Mouse (Mus musculus) embryonic facial prominence, embryonic 15.5 days (tissue): Measurements from ENCODE around the gene Yipf4. TPM values are rescaled to one million over a fixed set of nuclear protein-coding genes. Genes with fewer than 3 reads are reported as not detected.
A peak's percentile ranks its signal among the peaks of the same experiment; 100 is the strongest.
"Not testable (repeated sequence)": the region's sequence is repeated elsewhere in the genome, so short reads cannot be mapped to it uniquely, and the experiment has no call there.

Experiments
- ATAC-seq: fragments of 200-750 bp; cut with Nextera tagmentation; 2 replicates; pipeline ENCODE4 v1.8.0; 2017; ENCODE audit warnings: low read depth, moderate TSS enrichment; ENCODE audit not compliant: insufficient number of reproducible peaks, low FRiP score, low TSS enrichment
- H3K27ac ChIP-seq: fragments of 300-500 bp; sonication (generic); replicated peaks from 2 replicates; pipeline ENCODE4 v1.5.1; 2015; ENCODE audit warnings: mild to moderate bottlenecking, inconsistent platforms
- H3K27me3 ChIP-seq: fragments of 300-500 bp; sonication (generic); 2 replicates; pipeline ENCODE4 v1.6.1; 2015; ENCODE audit warnings: inconsistent platforms
- H3K36me3 ChIP-seq: fragments of 300-500 bp; sonication (generic); 2 replicates; pipeline ENCODE4 v1.6.1; 2015; ENCODE audit warnings: mild to moderate bottlenecking, inconsistent platforms
- H3K4me1 ChIP-seq: fragments of 300-500 bp; sonication (generic); 2 replicates; pipeline ENCODE4 v1.6.1; 2015; ENCODE audit warnings: inconsistent platforms
- H3K4me2 ChIP-seq: fragments of 300-500 bp; sonication (generic); replicated peaks from 2 replicates; pipeline ENCODE4 v1.6.1; 2015; ENCODE audit warnings: mild to moderate bottlenecking, inconsistent platforms
- H3K4me3 ChIP-seq: fragments of 300-500 bp; sonication (generic); replicated peaks from 2 replicates; pipeline ENCODE4 v1.5.1; 2015; ENCODE audit warnings: mild to moderate bottlenecking, inconsistent platforms
- H3K9ac ChIP-seq: fragments of 300-500 bp; sonication (generic); 2 replicates; pipeline ENCODE4 v1.6.1; 2015; ENCODE audit warnings: inconsistent platforms
- H3K9me3 ChIP-seq: fragments of 300-500 bp; sonication (generic); replicated peaks from 2 replicates; pipeline ENCODE4 v1.6.1; 2016; ENCODE audit warnings: inconsistent platforms
- WGBS: fragments of 180-500 bp; shearing (Covaris S2); methylation state at CpG from one replicate; pipeline ENCODE4 v1.1.7; 2015; 5-methylcytosine and 5-hydroxymethylcytosine counted together
- polyA plus RNA-seq: library from polyadenylated mRNA; unstranded; fragments of >200 nt; fragmentation: Nextera tagmentation; extraction: Ambion mirVana; gene quantifications from 2 replicates; pipeline ENCODE4 v1.2.1, GENCODE M21; 2015

The Yipf4 gene
- polyA plus RNA-seq, 1 experiment from 2014 or later: 68.0 TPM

DNA sequence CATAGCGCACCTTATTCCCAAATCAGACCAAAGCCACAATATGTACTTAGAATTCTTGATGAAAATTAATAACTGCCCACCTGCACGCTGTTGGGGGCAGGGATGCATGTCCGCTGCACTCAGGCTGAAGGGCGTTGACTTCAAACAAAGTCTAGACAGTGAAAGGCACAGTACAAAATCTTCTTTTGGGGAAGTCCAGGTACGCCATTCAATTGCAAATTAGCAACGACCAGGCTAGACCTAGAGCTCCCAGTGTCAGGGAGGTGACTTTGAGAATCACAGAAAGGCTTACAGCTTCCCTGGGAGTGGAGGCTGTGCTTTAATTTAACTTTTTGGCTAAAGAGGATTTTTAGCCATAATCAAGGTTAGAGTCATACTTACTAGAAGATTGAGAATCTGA lies 19.2 kb upstream of the Yipf4 start:
- H3K9me3 ChIP-seq: not testable (repeated sequence)
- 78% methylated on average over 6 of the region's 6 CpGs for WGBS

DNA sequence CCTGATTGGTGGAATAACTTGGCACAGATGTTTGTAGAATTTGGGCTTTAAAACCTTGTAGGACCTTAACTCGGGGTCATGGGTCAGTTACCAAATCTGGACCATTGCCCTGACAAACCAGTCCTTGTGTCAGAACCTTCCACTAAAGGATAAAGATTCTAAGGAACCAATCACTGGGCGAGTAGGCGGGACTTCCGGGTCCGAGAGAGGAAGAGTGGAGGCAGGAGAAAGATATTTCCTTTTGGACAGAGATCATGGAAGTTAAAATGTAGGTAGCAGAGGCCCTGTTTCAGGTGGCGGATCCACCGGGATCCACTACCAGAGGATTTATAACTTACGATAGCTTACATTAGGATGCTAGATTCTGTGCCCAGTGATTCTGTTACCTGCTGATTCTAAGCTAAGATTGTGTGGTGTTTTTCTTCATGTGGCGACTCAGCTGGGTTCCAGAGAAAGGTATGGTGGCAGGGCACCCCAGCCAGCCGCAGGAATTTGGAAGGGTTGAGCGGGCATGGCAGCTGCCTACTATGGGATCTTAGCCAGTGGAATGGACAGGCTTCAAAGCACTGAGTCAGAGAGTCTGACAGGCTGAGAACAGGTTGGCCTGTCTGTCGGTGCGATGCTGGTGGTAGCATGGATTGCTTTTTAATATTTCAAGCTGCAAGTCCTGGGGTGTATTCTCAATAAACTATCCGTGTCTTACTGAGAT lies 8.8 kb upstream of the Yipf4 start:
- no peaks in the 10 kb centered on the region for H3K4me1 ChIP-seq
- H3K9ac ChIP-seq: no peak overlapping the region
- H3K9me3 ChIP-seq: no peaks in the 10 kb centered on the region
- H3K36me3 ChIP-seq: no peaks in the 10 kb centered on the region
- H3K4me3 ChIP-seq: no peak overlapping the region
- H3K27me3 ChIP-seq: no peaks in the 10 kb centered on the region
- WGBS: 84% methylated on average over 14 of the region's 14 CpGs
- ATAC-seq: no peak
- H3K4me2 ChIP-seq: no peak overlapping the region
- H3K27ac ChIP-seq: no peak overlapping the region

More for the DNA sequence above, 19.2 kb upstream of the Yipf4 start:
- ATAC-seq, H3K36me3 ChIP-seq, H3K4me3 ChIP-seq, H3K4me2 ChIP-seq, H3K27ac ChIP-seq, H3K27me3 ChIP-seq, H3K4me1 ChIP-seq, H3K9ac ChIP-seq: not testable (repeated sequence)

DNA sequence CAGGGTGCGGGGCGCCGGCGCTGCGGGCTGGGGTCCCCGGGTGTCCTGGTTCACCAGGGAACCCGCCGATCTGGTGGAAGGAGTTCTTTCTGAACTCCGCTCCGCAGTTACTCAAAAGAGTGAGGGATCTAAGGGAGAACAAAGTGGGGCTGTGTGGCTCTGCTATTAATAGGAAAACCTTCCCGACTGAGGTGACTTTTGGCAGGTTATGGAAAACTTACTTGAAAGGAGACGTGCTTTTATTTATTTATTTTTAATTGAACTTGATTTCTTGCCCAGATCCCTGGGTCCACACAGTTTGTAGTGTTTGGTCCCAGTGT lies 568 bp downstream of the Yipf4 start:
- H3K4me3 ChIP-seq: peak overlapping the region; percentile 96
- no peak for ATAC-seq
- H3K27me3 ChIP-seq: no peaks in the 10 kb centered on the region
- peak overlapping the region; percentile 46 for H3K4me2 ChIP-seq
- H3K9ac ChIP-seq: peak overlapping the region; percentile 75
- peaks cover 20% of the 10 kb centered on the region for H3K36me3 ChIP-seq
- no peaks in the 10 kb centered on the region for H3K4me1 ChIP-seq
- H3K27ac ChIP-seq: peak overlapping the region; percentile 79
- no peaks in the 10 kb centered on the region for H3K9me3 ChIP-seq
- WGBS: 0% methylated on average over 12 of the region's 12 CpGs

DNA sequence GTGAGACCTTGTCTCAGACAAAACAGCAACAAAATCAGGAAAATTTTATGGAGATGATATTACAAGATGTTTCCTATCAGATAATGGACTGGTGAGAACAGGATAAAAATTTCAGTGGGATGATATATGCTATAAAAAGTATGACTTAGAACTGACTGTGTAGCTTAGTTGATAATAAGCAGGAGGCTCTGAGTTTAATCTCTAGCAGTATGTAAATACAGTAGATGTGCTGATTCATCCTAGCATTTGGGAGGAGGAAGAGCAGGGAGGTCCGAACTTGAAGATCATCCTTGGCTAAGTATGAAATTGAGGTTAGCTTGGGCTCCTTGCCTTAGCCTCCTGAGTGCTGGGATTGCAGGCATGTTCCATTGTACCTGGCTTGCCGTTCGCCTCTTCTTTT lies 2.3 kb downstream of the Yipf4 start:
- no peak for ATAC-seq
- WGBS: 91% methylated on average over 3 of the region's 3 CpGs
- H3K9ac ChIP-seq: no peak overlapping the region
- H3K27ac ChIP-seq: no peak overlapping the region
- H3K36me3 ChIP-seq: peaks cover 32% of the 10 kb centered on the region
- no peak overlapping the region for H3K4me2 ChIP-seq
- no peaks in the 10 kb centered on the region for H3K9me3 ChIP-seq
- H3K27me3 ChIP-seq: no peaks in the 10 kb centered on the region
- H3K4me3 ChIP-seq: no peak overlapping the region
- no peaks in the 10 kb centered on the region for H3K4me1 ChIP-seq

DNA sequence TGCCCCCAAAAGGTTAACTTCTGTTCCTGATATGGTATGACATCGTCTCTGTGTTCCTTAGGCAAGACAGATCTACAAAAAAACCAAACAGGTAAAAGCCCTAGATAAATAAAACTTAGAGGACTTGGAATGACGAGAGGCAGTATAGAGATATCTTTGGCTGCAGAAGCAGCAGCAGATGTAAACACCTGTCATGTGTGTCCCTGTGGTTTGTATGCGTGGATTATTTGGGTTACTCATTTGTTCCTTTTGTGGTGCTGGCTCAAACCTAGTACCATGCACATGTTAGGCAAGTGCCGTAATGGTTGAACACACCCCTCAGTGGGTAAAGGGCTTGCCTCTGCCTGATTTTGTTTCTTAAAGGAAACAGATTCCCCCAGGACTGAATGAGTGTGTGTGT lies 10.9 kb downstream of the Yipf4 start:
- Histone ChIP-seq H3K9me3 (no peaks in the 10 kb centered on the region), H3K27me3 (no peaks in the 10 kb centered on the region), H3K27ac (no peak overlapping the region), H3K9ac (no peak overlapping the region), H3K4me1 (no peaks in the 10 kb centered on the region), H3K4me3 (no peak overlapping the region), H3K36me3 (peaks cover 37% of the 10 kb centered on the region), H3K4me2 (no peak overlapping the region)
- WGBS: 85% methylated on average over 4 of the region's 4 CpGs
- ATAC-seq: no peak

DNA sequence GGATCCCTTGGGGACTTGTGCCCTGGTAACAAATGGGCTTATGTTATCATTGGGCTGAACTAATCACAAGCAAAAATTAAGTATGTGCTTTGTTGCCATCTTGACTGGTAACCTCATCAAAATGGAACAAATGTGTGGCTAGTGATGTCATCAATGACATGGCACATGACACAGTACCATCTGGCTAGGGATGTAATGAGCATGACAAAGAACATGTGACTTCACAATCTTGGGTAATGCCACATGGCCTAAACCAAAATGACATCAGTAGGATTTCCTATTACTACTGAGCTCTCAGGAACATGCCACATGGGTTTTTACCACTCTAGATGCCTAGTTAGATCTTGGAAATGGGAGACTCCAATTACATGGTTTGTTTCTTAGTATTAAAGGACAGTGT lies 11.8 kb downstream of the Yipf4 start:
- no peak for ATAC-seq
- H3K9ac ChIP-seq: no peak overlapping the region
- H3K36me3 ChIP-seq: peaks cover 30% of the 10 kb centered on the region
- no peaks in the 10 kb centered on the region for H3K9me3 ChIP-seq
- H3K4me1 ChIP-seq: no peaks in the 10 kb centered on the region
- H3K27ac ChIP-seq: no peak overlapping the region
- H3K27me3 ChIP-seq: no peaks in the 10 kb centered on the region
- no peak overlapping the region for H3K4me3 ChIP-seq
- H3K4me2 ChIP-seq: no peak overlapping the region

DNA sequence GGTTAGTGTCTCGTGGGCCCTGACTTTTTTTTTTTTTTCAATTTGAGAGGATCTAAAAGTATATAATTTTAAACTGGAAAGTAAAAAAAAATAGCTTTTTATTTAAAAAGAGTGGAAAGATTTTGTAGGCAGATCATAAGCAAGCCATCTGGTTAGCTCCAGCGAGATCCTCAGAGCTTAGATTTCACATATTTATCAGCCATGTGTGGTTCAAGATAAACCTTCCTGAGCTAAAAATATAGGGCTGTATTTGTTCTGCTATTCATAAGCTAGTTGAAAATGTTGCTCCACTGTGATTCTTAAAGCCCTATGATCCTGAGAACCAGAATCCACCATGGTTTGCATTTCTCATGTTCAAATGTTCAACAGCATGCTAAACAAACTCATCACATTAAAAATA lies 18.6 kb downstream of the Yipf4 start:
- H3K4me2 ChIP-seq: no peak overlapping the region
- H3K9me3 ChIP-seq: no peaks in the 10 kb centered on the region
- H3K27me3 ChIP-seq: no peaks in the 10 kb centered on the region
- 72% methylated on average over 2 of the region's 2 CpGs for WGBS
- no peak overlapping the region for H3K9ac ChIP-seq
- no peak overlapping the region for H3K27ac ChIP-seq
- no peak for ATAC-seq
- no peaks in the 10 kb centered on the region for H3K36me3 ChIP-seq
- H3K4me1 ChIP-seq: no peaks in the 10 kb centered on the region
- no peak overlapping the region for H3K4me3 ChIP-seq

DNA sequence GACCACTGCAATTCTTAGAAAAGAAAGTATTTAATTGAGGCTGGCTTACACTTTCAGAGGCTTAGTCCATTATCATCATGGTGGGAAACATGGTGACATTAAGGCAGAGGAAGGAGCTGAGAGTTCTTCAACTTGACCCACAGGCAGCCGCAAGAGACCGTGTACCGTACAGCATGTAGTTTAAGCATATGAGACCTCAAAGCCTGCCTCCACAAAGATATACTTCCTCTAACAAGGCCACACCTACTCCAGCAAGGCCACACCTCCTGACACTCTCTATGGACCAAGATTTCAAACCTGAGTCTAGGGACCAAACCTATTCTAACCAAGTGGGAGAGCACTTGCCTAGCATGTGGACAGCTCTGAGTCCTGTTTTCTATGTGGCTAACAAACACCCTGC lies 19.3 kb downstream of the Yipf4 start:
- no peak overlapping the region for H3K9ac ChIP-seq
- 90% methylated on average over 3 of the region's 3 CpGs for WGBS
- no peaks in the 10 kb centered on the region for H3K4me1 ChIP-seq
- ATAC-seq: no peak
- H3K27me3 ChIP-seq: no peaks in the 10 kb centered on the region
- H3K9me3 ChIP-seq: no peaks in the 10 kb centered on the region
- H3K4me3 ChIP-seq: no peak overlapping the region
- H3K4me2 ChIP-seq: no peak overlapping the region
- H3K36me3 ChIP-seq: no peaks in the 10 kb centered on the region
- H3K27ac ChIP-seq: no peak overlapping the region

DNA sequence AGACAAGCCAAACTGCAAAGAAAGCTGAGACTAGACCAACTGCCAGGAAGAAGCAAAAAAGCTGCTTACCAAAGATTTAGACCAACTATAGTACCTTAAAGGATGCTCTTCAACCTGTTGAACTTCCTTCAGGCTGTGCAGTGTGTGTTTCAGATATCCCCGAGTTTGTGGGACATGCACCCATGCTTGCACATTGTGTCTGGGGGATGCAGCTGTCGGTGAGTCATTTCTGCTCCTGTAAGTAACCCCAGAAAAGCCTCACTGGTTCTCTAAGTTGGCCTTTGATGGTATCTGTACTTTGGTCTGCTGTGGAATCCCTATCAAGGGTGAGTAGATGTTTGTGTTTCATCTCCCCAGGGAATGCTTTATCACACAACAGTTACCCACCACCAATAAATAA lies 23.0 kb downstream of the Yipf4 start:
- WGBS: 75% methylated on average over 2 of the region's 2 CpGs
- no peaks in the 10 kb centered on the region for H3K36me3 ChIP-seq
- no peaks in the 10 kb centered on the region for H3K4me1 ChIP-seq
- ATAC-seq: no peak
- H3K27ac ChIP-seq: no peak overlapping the region
- H3K4me2 ChIP-seq: no peak overlapping the region
- H3K9ac ChIP-seq: no peak overlapping the region
- H3K4me3 ChIP-seq: no peak overlapping the region
- no peaks in the 10 kb centered on the region for H3K9me3 ChIP-seq
- no peaks in the 10 kb centered on the region for H3K27me3 ChIP-seq

DNA sequence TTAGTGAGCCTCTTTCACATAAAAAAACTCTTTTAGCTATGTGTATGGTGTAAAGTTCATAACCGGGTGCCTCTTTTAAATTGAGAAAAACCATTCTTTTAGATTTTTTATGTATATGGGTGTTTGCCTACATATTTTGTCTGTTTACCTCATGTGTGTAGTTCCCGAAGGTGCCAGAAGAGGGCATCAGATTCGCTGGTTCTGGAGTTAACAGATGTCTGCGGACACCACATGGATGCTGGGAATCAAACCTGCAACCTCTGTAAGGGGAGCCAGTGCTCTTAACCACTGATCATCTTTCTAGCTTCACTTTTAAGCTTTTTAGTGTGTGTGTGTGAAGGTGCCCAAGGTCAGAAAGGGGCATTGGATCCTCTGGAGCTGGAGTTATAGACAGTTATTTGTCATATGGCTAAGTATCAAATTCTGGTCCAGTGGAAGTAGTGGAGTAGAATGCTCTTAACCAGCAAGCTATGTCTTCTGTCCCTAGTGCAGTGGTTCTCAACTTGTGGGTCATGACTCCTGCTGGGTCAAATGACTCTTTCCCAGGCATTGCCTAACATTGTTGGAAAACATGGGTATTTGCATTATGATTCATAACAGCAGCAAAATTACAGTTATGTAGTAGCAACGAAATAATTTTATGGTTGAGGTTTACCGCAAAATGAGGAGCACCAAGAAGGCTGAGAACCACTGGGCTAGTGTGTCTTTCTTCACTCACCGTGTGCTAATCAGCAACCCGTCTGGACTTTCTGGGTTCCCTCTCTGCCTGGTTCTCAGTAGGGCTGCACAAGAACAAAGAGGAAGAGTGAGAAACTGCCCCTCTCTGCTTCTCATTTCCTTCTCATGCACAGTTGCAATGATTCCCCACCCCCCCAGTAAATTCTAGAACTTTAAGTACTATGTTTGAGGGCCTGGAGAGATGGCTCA lies 33.8 kb downstream of the Yipf4 start:
- no peaks in the 10 kb centered on the region for H3K36me3 ChIP-seq
- no peaks in the 10 kb centered on the region for H3K9me3 ChIP-seq
- 81% methylated on average over 8 of the region's 8 CpGs for WGBS
- no peak overlapping the region for H3K4me3 ChIP-seq
- no peak overlapping the region for H3K4me2 ChIP-seq
- ATAC-seq: no peak
- H3K27ac ChIP-seq: no peak overlapping the region
- H3K4me1 ChIP-seq: peaks cover 5% of the 10 kb centered on the region; the same call in 1 of the 2 replicates
- H3K27me3 ChIP-seq: no peaks in the 10 kb centered on the region
- H3K9ac ChIP-seq: no peak overlapping the region

DNA sequence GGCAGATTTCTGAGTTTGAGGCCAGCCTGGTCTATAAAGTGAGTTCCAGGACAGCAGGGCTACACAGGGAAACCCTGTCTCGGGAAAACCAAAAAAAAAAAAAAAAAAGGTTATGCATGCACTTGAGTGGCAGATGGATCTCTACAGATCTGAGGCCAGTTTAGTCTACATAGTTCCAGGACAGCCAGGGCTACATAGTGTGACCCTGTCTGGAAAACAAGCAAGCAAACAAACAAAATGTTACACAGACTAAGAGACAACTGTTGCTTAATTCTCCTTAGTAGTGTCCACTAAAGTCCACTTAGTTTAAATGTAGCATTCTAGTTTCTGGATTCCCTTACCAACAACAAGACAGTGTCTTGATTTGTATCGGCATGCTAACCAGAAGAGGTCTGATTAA lies 36.8 kb downstream of the Yipf4 start:
- H3K27ac ChIP-seq: no peak overlapping the region
- no peaks in the 10 kb centered on the region for H3K36me3 ChIP-seq
- no peaks in the 10 kb centered on the region for H3K27me3 ChIP-seq
- no peak overlapping the region for H3K4me3 ChIP-seq
- H3K9me3 ChIP-seq: no peaks in the 10 kb centered on the region
- no peak for ATAC-seq
- H3K4me1 ChIP-seq: peaks cover 18% of the 10 kb centered on the region
- 94% methylated on average over 2 of the region's 2 CpGs for WGBS
- no peak overlapping the region for H3K9ac ChIP-seq
- no peak overlapping the region for H3K4me2 ChIP-seq
